Mouse (Mus musculus) embryonic facial prominence, embryonic 10.5 days (tissue): ENCODE data around the gene Mia. TPM values are rescaled to one million over a fixed set of nuclear protein-coding genes. Genes with fewer than 3 reads are reported as not detected.
A peak's percentile ranks its signal among the peaks of the same experiment; 100 is the strongest.

Experiments
- DNase-seq: peaks from one replicate; pipeline ENCODE4 v3.0.0-alpha.2; 2017; ENCODE audit warnings: low spot score
- H3K27ac ChIP-seq: fragments of 300-500 bp; sonication (generic); replicated peaks from 2 replicates; pipeline ENCODE4 v1.5.1; 2016; ENCODE audit warnings: mild to moderate bottlenecking
- H3K27me3 ChIP-seq: fragments of 300-500 bp; sonication (generic); replicated peaks from 2 replicates; pipeline ENCODE4 v1.6.1; 2016; ENCODE audit warnings: low read depth, mild to moderate bottlenecking; ENCODE audit not compliant: poor library complexity, severe bottlenecking
- H3K36me3 ChIP-seq: fragments of 300-500 bp; sonication (generic); replicated peaks from 2 replicates; pipeline ENCODE4 v1.6.1; 2016; ENCODE audit warnings: mild to moderate bottlenecking, moderate library complexity
- H3K4me1 ChIP-seq: fragments of 300-500 bp; sonication (generic); 2 replicates; pipeline ENCODE4 v1.6.1; 2016
- H3K4me3 ChIP-seq: fragments of 300-500 bp; sonication (generic); 2 replicates; pipeline ENCODE4 v1.5.1; 2016; ENCODE audit warnings: mild to moderate bottlenecking, moderate library complexity
- H3K9me3 ChIP-seq: fragments of 300-500 bp; sonication (generic); 2 replicates; pipeline ENCODE4 v1.6.1; 2016; ENCODE audit warnings: mild to moderate bottlenecking
- WGBS: fragments of 180-500 bp; shearing (Covaris S2); methylation state at CpG from one replicate; pipeline ENCODE4 v1.1.7; 2016; 5-methylcytosine and 5-hydroxymethylcytosine counted together
- polyA plus RNA-seq: library from polyadenylated mRNA; unstranded; fragments of >200 nt; fragmentation: Nextera tagmentation; extraction: Ambion mirVana; gene quantifications from 2 replicates; pipeline ENCODE4 v1.2.1, GENCODE M21; 2016

The Mia gene
- polyA plus RNA-seq, 1 experiment from 2014 or later: 0.62 TPM

GRCm38 (mm10) chr7:27198779-27199178 lies 17.8 kb upstream of the Mia start:
- H3K27ac ChIP-seq: no peak overlapping the region
- H3K27me3 ChIP-seq: no peaks in the 10 kb centered on the region
- H3K36me3 ChIP-seq: peaks cover 66% of the 10 kb centered on the region
- no peaks in the 10 kb centered on the region for H3K9me3 ChIP-seq
- H3K4me1 ChIP-seq: peaks cover 18% of the 10 kb centered on the region
- H3K4me3 ChIP-seq: no peak overlapping the region
- DNase-seq: no peak
- WGBS: 95% methylated on average over 8 of the region's 8 CpGs

GRCm38 (mm10) chr7:27198355-27198754 lies 17.4 kb upstream of the Mia start:
- no peak for DNase-seq

GRCm38 (mm10) chr7:27197634-27198033 lies 16.7 kb upstream of the Mia start:
- H3K36me3 ChIP-seq: peaks cover 66% of the 10 kb centered on the region
- no peaks in the 10 kb centered on the region for H3K27me3 ChIP-seq
- no peaks in the 10 kb centered on the region for H3K9me3 ChIP-seq
- WGBS: 94% methylated on average over 8 of the region's 8 CpGs
- H3K4me3 ChIP-seq: peak overlapping the region; percentile 90; the same call in 1 of the 2 replicates
- no peak for DNase-seq
- H3K4me1 ChIP-seq: peaks cover 23% of the 10 kb centered on the region
- H3K27ac ChIP-seq: no peak overlapping the region

More at GRCm38 (mm10) chr7:27198355-27198754, 17.4 kb upstream of the Mia start:
- H3K27me3 ChIP-seq: no peaks in the 10 kb centered on the region
- no peak overlapping the region for H3K27ac ChIP-seq
- no peak overlapping the region for H3K4me3 ChIP-seq
- H3K4me1 ChIP-seq: peaks cover 22% of the 10 kb centered on the region
- no peaks in the 10 kb centered on the region for H3K9me3 ChIP-seq
- H3K36me3 ChIP-seq: peaks cover 66% of the 10 kb centered on the region

DNA sequence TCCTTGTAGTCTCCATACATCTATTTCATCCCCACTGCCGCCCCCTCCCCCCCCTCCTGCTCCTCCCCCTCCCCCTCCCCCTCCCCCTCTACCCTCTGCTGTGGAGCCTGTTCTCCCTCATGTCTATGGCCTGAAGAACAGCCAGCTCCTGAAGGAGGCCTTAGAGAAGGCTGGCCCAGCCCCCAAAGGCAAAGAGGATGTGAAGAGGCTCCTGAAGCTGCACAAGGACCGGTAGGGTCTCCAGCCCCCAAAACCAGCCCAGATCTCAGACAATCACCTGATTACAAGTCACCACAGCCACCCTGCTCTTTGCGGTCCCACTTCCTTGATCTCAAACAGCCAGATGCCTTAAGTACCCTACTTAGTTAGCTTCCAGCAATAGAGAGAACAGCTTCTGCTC lies 16.2 kb upstream of the Mia start:
- Histone ChIP-seq H3K4me3 (peak overlapping the region; percentile 90; the same call in 1 of the 2 replicates), H3K27ac (peak overlapping the region; percentile 44; the same call in 1 of the 2 replicates), H3K36me3 (peaks cover 66% of the 10 kb centered on the region), H3K4me1 (peaks cover 23% of the 10 kb centered on the region), H3K9me3 (no peaks in the 10 kb centered on the region), H3K27me3 (no peaks in the 10 kb centered on the region)
- WGBS: 92% methylated on average over 3 of the region's 3 CpGs
- DNase-seq: no peak

DNA sequence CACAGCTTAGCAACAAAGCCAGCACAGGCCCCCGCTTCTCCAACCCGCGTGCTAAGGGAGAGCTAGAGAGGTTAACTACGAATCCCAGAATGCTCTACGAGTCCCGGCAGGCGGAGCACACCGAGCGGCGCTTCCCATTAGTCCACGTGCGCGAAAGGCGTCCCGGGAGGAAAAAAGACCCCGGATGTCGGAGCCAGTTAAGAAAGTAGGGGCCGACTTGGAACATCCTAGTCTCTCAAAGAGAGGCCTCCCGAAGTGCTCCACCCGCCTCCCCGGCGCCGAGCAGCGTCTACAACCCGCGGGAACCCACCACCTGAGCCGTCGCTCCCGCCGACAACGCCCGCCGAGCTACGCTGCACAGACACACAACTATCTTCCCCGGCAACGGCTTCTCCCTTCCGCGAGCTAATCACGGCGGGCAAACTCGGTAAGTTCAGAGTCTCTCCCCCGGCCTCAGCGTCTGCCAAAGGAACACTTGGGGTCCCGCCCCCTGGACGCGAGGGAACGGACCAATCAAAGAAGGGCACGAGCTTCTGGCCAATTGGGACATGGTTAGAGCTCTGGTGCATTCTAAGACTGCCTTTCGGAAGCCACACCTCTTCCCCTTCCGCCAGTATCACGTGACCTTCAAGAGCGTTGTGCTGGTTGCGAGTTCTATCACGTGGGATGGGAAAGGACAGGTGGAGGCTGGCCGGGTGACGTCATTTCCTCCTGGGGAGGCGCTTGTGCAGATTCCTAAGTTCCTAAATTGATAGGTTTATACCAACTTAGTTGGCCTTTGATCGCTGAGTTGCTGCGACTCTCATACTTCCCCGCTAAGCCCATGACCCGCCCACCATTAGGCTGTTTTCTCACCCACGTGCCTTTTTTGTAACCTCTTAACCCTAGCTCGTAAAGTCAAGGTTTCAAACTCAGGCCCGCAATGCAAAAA lies 15.0 kb upstream of the Mia start, which contains the start of the genes BC024978 and Snrpa:
TSS of gene BC024978 (plus strand) at position 101 of the 931 bp plus-strand sequence.
TSS of gene Snrpa (minus strand) at position 591 of the 931 bp plus-strand sequence.
- peak; percentile 97 for DNase-seq
- H3K27ac ChIP-seq: peak within 1 kb of the TSS; percentile 98
- H3K27me3 ChIP-seq: no peaks in the 10 kb centered on the region
- peaks cover 23% of the 10 kb centered on the region for H3K4me1 ChIP-seq
- peaks cover 66% of the 10 kb centered on the region for H3K36me3 ChIP-seq
- peak within 1 kb of the TSS; percentile 90 for H3K4me3 ChIP-seq
- under 1% methylated on average over 64 of the region's 64 CpGs for whole genome bisulfite sequencing
- H3K9me3 ChIP-seq: no peaks in the 10 kb centered on the region

GRCm38 (mm10) chr7:27193731-27194130 lies 12.8 kb upstream of the Mia start:
- Histone ChIP-seq H3K4me3 (peak overlapping the region; percentile 90; the same call in 1 of the 2 replicates), H3K4me1 (peaks cover 23% of the 10 kb centered on the region), H3K36me3 (peaks cover 74% of the 10 kb centered on the region), H3K27me3 (no peaks in the 10 kb centered on the region), H3K9me3 (no peaks in the 10 kb centered on the region), H3K27ac (peak overlapping the region; percentile 19; the same call in 1 of the 2 replicates)
- 88% methylated on average over 4 of the region's 4 CpGs for WGBS
- no peak for DNase-seq

DNA sequence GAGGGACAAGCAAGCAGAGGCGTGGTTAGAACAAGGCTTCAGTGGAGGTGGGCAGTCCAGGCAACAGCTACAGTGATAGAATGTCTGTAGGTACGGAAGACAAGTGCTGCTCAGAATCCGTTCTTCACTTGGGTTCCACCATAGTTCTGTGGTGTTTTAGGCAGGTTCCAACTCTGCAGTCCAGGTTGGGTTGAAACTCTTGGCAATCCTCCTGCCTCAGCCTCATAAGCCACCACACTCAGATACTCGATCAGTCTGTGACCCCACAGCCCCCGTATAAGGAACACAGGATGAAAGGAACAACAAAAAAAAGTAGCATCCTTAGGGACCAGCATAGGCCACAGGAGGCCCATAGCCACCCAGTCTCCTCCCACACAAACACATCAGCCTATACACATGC lies 11.5 kb upstream of the Mia start:
- Histone ChIP-seq H3K4me3 (no peak overlapping the region), H3K27me3 (no peaks in the 10 kb centered on the region), H3K36me3 (peaks cover 76% of the 10 kb centered on the region), H3K9me3 (no peaks in the 10 kb centered on the region), H3K27ac (no peak overlapping the region), H3K4me1 (peaks cover 23% of the 10 kb centered on the region)
- no peak for DNase-seq
- 93% methylated on average over 5 of the region's 5 CpGs for WGBS

DNA sequence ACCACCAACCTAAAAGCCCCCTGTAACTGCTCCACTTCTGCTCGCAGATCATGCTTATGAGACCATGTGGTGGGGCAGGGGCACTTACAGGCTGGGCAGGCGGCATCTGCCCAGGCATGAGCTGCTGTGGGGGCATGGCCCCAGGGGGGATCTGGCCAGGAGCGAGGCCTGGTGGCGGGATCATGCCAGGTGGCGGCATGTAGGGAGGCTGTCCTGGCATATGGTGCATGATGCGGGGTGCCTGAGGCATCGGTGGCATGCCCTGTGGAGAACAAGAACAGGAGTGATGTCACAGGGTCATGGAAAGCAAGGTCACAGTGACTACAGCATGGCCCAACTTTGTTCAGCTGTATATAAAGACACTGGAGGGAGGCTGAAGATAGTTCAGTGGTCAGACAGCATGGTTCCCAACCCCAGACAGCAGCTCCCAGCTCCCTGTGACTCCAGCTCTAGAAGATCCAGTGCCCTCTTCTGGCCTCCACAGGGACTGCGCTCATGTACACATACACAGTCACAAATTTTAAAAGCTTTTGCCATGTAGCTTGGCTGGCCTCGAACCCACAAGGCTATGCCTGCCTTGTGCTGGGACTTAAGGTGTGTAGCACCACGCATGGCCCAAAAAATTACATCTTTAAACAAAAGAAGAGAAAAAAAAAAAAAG lies 8.4 kb upstream of the Mia start:
- H3K36me3 ChIP-seq: peaks cover 99% of the 10 kb centered on the region

GRCm38 (mm10) chr7:27185986-27186385 lies 5.0 kb upstream of the Mia start:
- peaks cover 87% of the 10 kb centered on the region for H3K36me3 ChIP-seq
- H3K4me3 ChIP-seq: no peak overlapping the region
- H3K27ac ChIP-seq: no peak overlapping the region
- 95% methylated on average over 5 of the region's 5 CpGs for WGBS
- no peak for DNase-seq
- no peaks in the 10 kb centered on the region for H3K27me3 ChIP-seq
- no peaks in the 10 kb centered on the region for H3K9me3 ChIP-seq
- no peaks in the 10 kb centered on the region for H3K4me1 ChIP-seq

More for the DNA sequence above, 8.4 kb upstream of the Mia start:
- DNase-seq: no peak
- no peak overlapping the region for H3K27ac ChIP-seq
- peaks cover 11% of the 10 kb centered on the region for H3K4me1 ChIP-seq
- WGBS: 97% methylated on average over 10 of the region's 10 CpGs
- no peak overlapping the region for H3K4me3 ChIP-seq
- H3K9me3 ChIP-seq: no peaks in the 10 kb centered on the region
- no peaks in the 10 kb centered on the region for H3K27me3 ChIP-seq

DNA sequence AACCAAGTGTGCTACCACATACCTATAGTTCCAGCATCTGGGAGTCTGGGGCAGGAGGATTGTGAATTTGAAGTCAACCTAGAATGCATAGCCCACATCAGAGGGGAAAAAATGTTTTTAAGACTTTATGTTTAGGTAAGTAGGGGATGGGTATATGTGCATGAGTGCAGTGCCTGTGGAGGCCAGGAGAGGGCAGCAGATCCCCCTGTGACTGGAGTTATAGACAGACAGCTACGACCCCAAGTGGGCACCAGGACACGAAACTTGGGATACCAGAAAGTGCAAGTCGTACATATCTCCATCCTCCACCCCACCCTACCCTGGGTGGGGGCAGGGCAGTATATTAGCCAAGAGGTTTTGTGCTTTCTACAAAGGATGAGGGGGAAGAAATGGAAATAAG lies 4.0 kb upstream of the Mia start:
- whole genome bisulfite sequencing: 76% methylated on average over 3 of the region's 3 CpGs
- peaks cover 79% of the 10 kb centered on the region for H3K36me3 ChIP-seq
- H3K27ac ChIP-seq: no peak overlapping the region
- H3K27me3 ChIP-seq: no peaks in the 10 kb centered on the region
- DNase-seq: peak; percentile 71
- H3K4me1 ChIP-seq: no peaks in the 10 kb centered on the region
- no peaks in the 10 kb centered on the region for H3K9me3 ChIP-seq
- no peak overlapping the region for H3K4me3 ChIP-seq

- Histone ChIP-seq H3K27me3 (no peaks in the 10 kb centered on the region), H3K36me3 (peaks cover 54% of the 10 kb centered on the region), H3K9me3 (no peaks in the 10 kb centered on the region), H3K27ac (no peak overlapping the region), H3K4me1 (peaks cover 15% of the 10 kb centered on the region), H3K4me3 (no peak overlapping the region)
- WGBS: 95% methylated on average over 1 of the region's 1 CpGs
- no peak for DNase-seq
Observed at GRCm38 (mm10) chr7:27182498-27182897, 1.5 kb upstream of the Mia start.

DNA sequence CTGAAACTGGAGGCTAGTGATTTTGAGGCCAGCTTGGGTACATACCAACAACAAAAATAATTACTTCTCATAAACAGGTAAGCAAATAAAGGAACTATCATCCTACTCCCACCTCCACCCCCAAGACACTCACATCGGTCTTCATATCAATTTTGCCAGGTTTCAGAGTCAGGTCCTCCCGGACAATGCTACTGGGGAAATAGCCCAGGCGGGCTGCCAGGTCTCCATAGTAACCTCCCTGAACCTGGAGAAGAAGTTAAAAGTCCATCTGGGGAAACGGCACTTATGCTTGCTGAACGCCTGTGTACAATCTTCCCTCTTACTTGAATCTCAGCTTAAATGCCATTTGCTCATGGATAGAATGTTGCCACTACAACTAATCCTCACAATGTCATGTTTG lies 921 bp downstream of the Mia start:
- 87% methylated on average over 5 of the region's 5 CpGs for WGBS
- Histone ChIP-seq H3K4me3 (no peak overlapping the region), H3K9me3 (no peaks in the 10 kb centered on the region), H3K27ac (no peak overlapping the region), H3K27me3 (no peaks in the 10 kb centered on the region), H3K36me3 (peaks cover 30% of the 10 kb centered on the region), H3K4me1 (peaks cover 15% of the 10 kb centered on the region)
- DNase-seq: no peak
